Mouse (Mus musculus): Measurements from ENCODE around the gene Gm30191. TPM values are rescaled to one million over a fixed set of nuclear protein-coding genes. Genes with fewer than 3 reads are reported as not detected.

The Gm30191 gene
- polyA plus RNA-seq, 1 experiment from 2014 or later = not detected

- H3K36me3 ChIP-seq (ENCODE audit: control insufficient read depth, insufficient read depth, low read length) = no peaks in the 10 kb centered on the region
- 24% methylated on average over 10 of the region's 10 CpGs for WGBS
- ATAC-seq (ENCODE audit: insufficient read depth, low FRiP score) = no peak
These were observed 4.2 kb downstream of the Gm30191 start for GRCm38 (mm10) chr4:134250930-134251240.

GRCm38 (mm10) chr4:134251241-134252130, 4.8 kb downstream of the Gm30191 start:
- Histone ChIP-seq H3K4me2 (ENCODE audit: low read depth, low read length) (peak overlapping the region; percentile 99), H3K4me3 (replicated peaks; ENCODE audit: low read length) (peak overlapping the region; percentile 55), H3K4me1 (ENCODE audit: control insufficient read depth, insufficient read depth, low read length) (peaks cover 30% of the 10 kb centered on the region), H3K9me3 (replicated peaks; ENCODE audit: control insufficient read depth, low read length) (no peaks in the 10 kb centered on the region), H3K36me3 (ENCODE audit: control insufficient read depth, insufficient read depth, low read length) (no peaks in the 10 kb centered on the region), H3K27ac (ENCODE audit: low read length) (no peak overlapping the region), H3K27me3 (ENCODE audit: control insufficient read depth, insufficient read depth, low read length) (peaks cover 62% of the 10 kb centered on the region), H3K9ac (ENCODE audit: low read length) (peak overlapping the region; percentile 71)
- no peak for ATAC-seq (ENCODE audit: insufficient read depth, low FRiP score)
- WGBS = 1% methylated on average over 91 of the region's 91 CpGs

More at GRCm38 (mm10) chr4:134250930-134251240, 4.2 kb downstream of the Gm30191 start:
- peaks cover 27% of the 10 kb centered on the region for H3K4me1 ChIP-seq (ENCODE audit: control insufficient read depth, insufficient read depth, low read length)
- H3K27me3 ChIP-seq (ENCODE audit: control insufficient read depth, insufficient read depth, low read length) = peaks cover 67% of the 10 kb centered on the region
- H3K9me3 ChIP-seq (replicated peaks; ENCODE audit: control insufficient read depth, low read length) = no peaks in the 10 kb centered on the region
- peak overlapping the region; percentile 55 for H3K4me3 ChIP-seq (replicated peaks; ENCODE audit: low read length)
- H3K27ac ChIP-seq (ENCODE audit: low read length) = no peak overlapping the region
- H3K4me2 ChIP-seq (ENCODE audit: low read depth, low read length) = peak overlapping the region; percentile 99
- H3K9ac ChIP-seq (ENCODE audit: low read length) = peak overlapping the region; percentile 71

- Histone ChIP-seq H3K36me3 (ENCODE audit: control insufficient read depth, insufficient read depth, low read length) (no peaks in the 10 kb centered on the region), H3K27ac (ENCODE audit: low read length) (no peak overlapping the region), H3K4me2 (ENCODE audit: low read depth, low read length) (peak overlapping the region; percentile 99), H3K4me1 (ENCODE audit: control insufficient read depth, insufficient read depth, low read length) (peaks cover 30% of the 10 kb centered on the region), H3K9me3 (replicated peaks; ENCODE audit: control insufficient read depth, low read length) (no peaks in the 10 kb centered on the region), H3K27me3 (ENCODE audit: control insufficient read depth, insufficient read depth, low read length) (peaks cover 54% of the 10 kb centered on the region), H3K4me3 (replicated peaks; ENCODE audit: low read length) (peak overlapping the region; percentile 55), H3K9ac (ENCODE audit: low read length) (peak overlapping the region; percentile 71)
- no peak for ATAC-seq (ENCODE audit: insufficient read depth, low FRiP score)
- WGBS = 24% methylated on average over 22 of the region's 22 CpGs
These were observed 5.6 kb downstream of the Gm30191 start for GRCm38 (mm10) chr4:134252131-134252910.

GRCm38 (mm10) chr4:134252911-134253721, 6.4 kb downstream of the Gm30191 start:
- peaks cover 30% of the 10 kb centered on the region for H3K4me1 ChIP-seq (ENCODE audit: control insufficient read depth, insufficient read depth, low read length)

GRCm38 (mm10) chr4:134253722-134254324, 7.1 kb downstream of the Gm30191 start, which contains the start of gene Grrp1:
Gene Grrp1, minus strand, starts transcription at chr4:134254106.
- H3K9ac ChIP-seq (ENCODE audit: low read length) = peak within 1 kb of the TSS; percentile 55
- WGBS = 2% methylated on average over 13 of the region's 13 CpGs

More at GRCm38 (mm10) chr4:134252911-134253721, 6.4 kb downstream of the Gm30191 start:
- 30% methylated on average over 15 of the region's 15 CpGs for WGBS
- Histone ChIP-seq H3K4me3 (replicated peaks; ENCODE audit: low read length) (peak overlapping the region; percentile 55), H3K4me2 (ENCODE audit: low read depth, low read length) (peak overlapping the region; percentile 99), H3K9me3 (replicated peaks; ENCODE audit: control insufficient read depth, low read length) (no peaks in the 10 kb centered on the region), H3K27me3 (ENCODE audit: control insufficient read depth, insufficient read depth, low read length) (peaks cover 51% of the 10 kb centered on the region), H3K36me3 (ENCODE audit: control insufficient read depth, insufficient read depth, low read length) (no peaks in the 10 kb centered on the region), H3K9ac (ENCODE audit: low read length) (peak overlapping the region; percentile 55), H3K27ac (ENCODE audit: low read length) (no peak overlapping the region)
- no peak for ATAC-seq (ENCODE audit: insufficient read depth, low FRiP score)

GRCm38 (mm10) chr4:134254835-134255234, 8.1 kb downstream of the Gm30191 start:
- WGBS = 45% methylated on average over 3 of the region's 3 CpGs
- Histone ChIP-seq H3K27ac (ENCODE audit: low read length) (no peak overlapping the region), H3K4me1 (ENCODE audit: control insufficient read depth, insufficient read depth, low read length) (peaks cover 29% of the 10 kb centered on the region)

More at GRCm38 (mm10) chr4:134253722-134254324, 7.1 kb downstream of the Gm30191 start, which contains the start of gene Grrp1:
- Histone ChIP-seq H3K4me3 (replicated peaks; ENCODE audit: low read length) (peak within 1 kb of the TSS; percentile 55), H3K27me3 (ENCODE audit: control insufficient read depth, insufficient read depth, low read length) (peaks cover 44% of the 10 kb centered on the region), H3K36me3 (ENCODE audit: control insufficient read depth, insufficient read depth, low read length) (no peaks in the 10 kb centered on the region), H3K27ac (ENCODE audit: low read length) (no peak within 1 kb of the TSS), H3K4me2 (ENCODE audit: low read depth, low read length) (peak within 1 kb of the TSS; percentile 99), H3K9me3 (replicated peaks; ENCODE audit: control insufficient read depth, low read length) (no peaks in the 10 kb centered on the region), H3K4me1 (ENCODE audit: control insufficient read depth, insufficient read depth, low read length) (peaks cover 30% of the 10 kb centered on the region)
- ATAC-seq (ENCODE audit: insufficient read depth, low FRiP score) = no peak

GRCm38 (mm10) chr4:134255854-134256253, 9.1 kb downstream of the Gm30191 start:
- Histone ChIP-seq H3K4me2 (ENCODE audit: low read depth, low read length) (no peak overlapping the region), H3K36me3 (ENCODE audit: control insufficient read depth, insufficient read depth, low read length) (no peaks in the 10 kb centered on the region), H3K4me3 (replicated peaks; ENCODE audit: low read length) (no peak overlapping the region), H3K4me1 (ENCODE audit: control insufficient read depth, insufficient read depth, low read length) (peaks cover 26% of the 10 kb centered on the region), H3K9ac (ENCODE audit: low read length) (no peak overlapping the region), H3K27me3 (ENCODE audit: control insufficient read depth, insufficient read depth, low read length) (peaks cover 26% of the 10 kb centered on the region), H3K9me3 (replicated peaks; ENCODE audit: control insufficient read depth, low read length) (no peaks in the 10 kb centered on the region), H3K27ac (ENCODE audit: low read length) (no peak overlapping the region; the same call in 1 of the 2 replicates)
- ATAC-seq (ENCODE audit: insufficient read depth, low FRiP score) = no peak
- 43% methylated on average over 4 of the region's 4 CpGs for WGBS

More at GRCm38 (mm10) chr4:134254835-134255234, 8.1 kb downstream of the Gm30191 start:
- H3K9ac ChIP-seq (ENCODE audit: low read length) = no peak overlapping the region
- no peak for ATAC-seq (ENCODE audit: insufficient read depth, low FRiP score)
- H3K36me3 ChIP-seq (ENCODE audit: control insufficient read depth, insufficient read depth, low read length) = no peaks in the 10 kb centered on the region
- no peaks in the 10 kb centered on the region for H3K9me3 ChIP-seq (replicated peaks; ENCODE audit: control insufficient read depth, low read length)
- no peak overlapping the region for H3K4me2 ChIP-seq (ENCODE audit: low read depth, low read length)
- H3K4me3 ChIP-seq (replicated peaks; ENCODE audit: low read length) = no peak overlapping the region
- H3K27me3 ChIP-seq (ENCODE audit: control insufficient read depth, insufficient read depth, low read length) = peaks cover 36% of the 10 kb centered on the region

All from stomach, embryonic 16.5 days (tissue).